Mouse (Mus musculus): ENCODE measurements around the gene Poln. TPM values are rescaled to one million over a fixed set of nuclear protein-coding genes. Genes with fewer than 3 reads are reported as not detected.
A peak's percentile ranks its signal among the peaks of the same experiment; 100 is the strongest.

The Poln gene
- total and polyA plus RNA-seq, 3 experiments: 0.83 to 2.9 TPM; not detected in 1

DNA sequence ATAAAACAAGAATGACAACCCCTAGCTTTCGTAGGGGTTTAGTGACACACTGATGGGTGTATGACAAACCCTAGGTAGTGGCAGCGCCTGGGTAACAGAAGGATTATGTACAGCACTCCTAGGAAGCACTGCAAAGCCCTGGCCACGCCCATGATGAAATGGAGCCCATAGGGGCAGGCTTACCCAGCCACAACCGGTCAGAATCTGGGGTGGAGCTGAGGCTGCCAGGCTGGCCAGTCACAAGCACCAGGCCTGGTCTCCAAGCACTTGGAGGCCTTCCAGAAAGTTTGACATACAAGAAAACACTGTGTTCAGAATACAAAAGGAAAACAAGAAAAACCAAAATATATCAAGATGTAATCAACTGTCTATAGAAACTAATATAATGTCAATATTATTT is 21.8 kb upstream of the Poln start:
- no peaks in the 10 kb centered on the region for H3K36me3 ChIP-seq (replicated peaks)
- TF ChIP-seq CTCF (IDR thresholded peaks at IDR 0.05; ENCODE audit: low read depth, low read length) (no peak), GATA1 (IDR thresholded peaks at IDR 0.05; ENCODE audit: borderline replicate concordance, low read length) (no peak), TAL1 (conservative IDR thresholded peaks at IDR 0.05; ENCODE audit: low read depth, low read length) (no peak), POLR2AphosphoS5 (IDR thresholded peaks at IDR 0.05; ENCODE audit: insufficient replicate concordance, low read depth, low read length) (no peak), GATA2 (IDR thresholded peaks at IDR 0.05; ENCODE audit: borderline replicate concordance, low read depth, low read length) (no peak)
- peaks cover 43% of the 10 kb centered on the region for H3K27me3 ChIP-seq (ENCODE audit: insufficient read depth, low read length)
- H3K9me3 ChIP-seq (replicated peaks): no peaks in the 10 kb centered on the region
- no peak for ATAC-seq (ENCODE audit: extremely low read depth, insufficient number of reproducible peaks, low FRiP score, poor library complexity, severe bottlenecking)
- peaks cover 36% of the 10 kb centered on the region for H3K4me1 ChIP-seq (ENCODE audit: insufficient read depth, low read depth, low read length)
- DNase-seq (ENCODE audit: low spot score): no peak
- H3K4me3 ChIP-seq (ENCODE audit: low read depth, low read length): no peak overlapping the region

DNA sequence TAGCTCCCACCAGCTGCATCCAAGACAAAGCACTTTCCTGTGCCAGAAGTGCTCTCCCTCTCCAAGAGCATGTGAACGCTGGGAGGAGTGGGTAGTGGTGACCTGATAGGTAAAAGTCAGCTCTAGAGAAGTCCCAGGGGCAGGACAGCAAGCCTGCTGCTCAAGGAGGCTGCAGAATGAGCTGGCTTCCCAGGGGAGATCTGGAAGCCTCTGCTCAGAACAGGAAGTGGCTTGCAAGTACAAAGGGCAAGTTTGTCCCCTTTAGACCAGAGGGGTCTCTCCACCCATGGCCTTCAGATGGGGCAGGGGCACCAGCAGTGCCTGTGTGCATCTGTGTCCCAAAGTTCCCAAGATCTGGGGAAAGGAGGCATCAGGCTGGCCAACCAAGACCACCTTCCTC is 20.3 kb upstream of the Poln start:
- H3K4me3 ChIP-seq (ENCODE audit: low read depth, low read length): no peak overlapping the region
- H3K4me1 ChIP-seq (ENCODE audit: insufficient read depth, low read depth, low read length): peaks cover 39% of the 10 kb centered on the region
- peaks cover 33% of the 10 kb centered on the region for H3K27me3 ChIP-seq (ENCODE audit: insufficient read depth, low read length)
- DNase-seq (ENCODE audit: low spot score) (no peak), ATAC-seq (ENCODE audit: extremely low read depth, insufficient number of reproducible peaks, low FRiP score, poor library complexity, severe bottlenecking) (no peak)
- H3K36me3 ChIP-seq (replicated peaks): no peaks in the 10 kb centered on the region
- TF ChIP-seq POLR2AphosphoS5 (IDR thresholded peaks at IDR 0.05; ENCODE audit: insufficient replicate concordance, low read depth, low read length) (no peak), GATA1 (IDR thresholded peaks at IDR 0.05; ENCODE audit: borderline replicate concordance, low read length) (no peak), GATA2 (IDR thresholded peaks at IDR 0.05; ENCODE audit: borderline replicate concordance, low read depth, low read length) (no peak), TAL1 (conservative IDR thresholded peaks at IDR 0.05; ENCODE audit: low read depth, low read length) (no peak), CTCF (IDR thresholded peaks at IDR 0.05; ENCODE audit: low read depth, low read length) (no peak)
- no peaks in the 10 kb centered on the region for H3K9me3 ChIP-seq (replicated peaks)

DNA sequence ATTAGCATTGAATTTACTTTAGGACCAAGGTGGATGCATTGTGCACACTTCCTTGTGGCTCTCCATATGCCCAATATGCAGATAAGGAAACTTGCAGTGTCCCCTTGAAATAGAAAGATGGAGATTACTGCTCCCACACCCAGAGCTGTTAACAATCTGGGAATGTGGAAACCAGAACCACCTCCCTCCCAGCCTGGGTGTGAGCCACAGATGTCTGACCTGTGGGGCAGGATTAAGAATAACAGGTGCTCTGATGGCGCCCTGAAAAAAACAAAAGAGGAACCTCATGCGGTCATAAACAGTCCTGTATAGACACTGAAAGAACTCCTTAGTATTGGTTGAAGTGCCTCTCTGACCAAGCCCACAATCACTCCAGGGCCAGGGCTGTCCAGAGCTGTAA is 19.6 kb upstream of the Poln start:
- H3K4me1 ChIP-seq (ENCODE audit: insufficient read depth, low read depth, low read length): peaks cover 39% of the 10 kb centered on the region
- TF ChIP-seq GATA2 (IDR thresholded peaks at IDR 0.05; ENCODE audit: borderline replicate concordance, low read depth, low read length) (no peak), TAL1 (conservative IDR thresholded peaks at IDR 0.05; ENCODE audit: low read depth, low read length) (no peak), POLR2AphosphoS5 (IDR thresholded peaks at IDR 0.05; ENCODE audit: insufficient replicate concordance, low read depth, low read length) (no peak), CTCF (IDR thresholded peaks at IDR 0.05; ENCODE audit: low read depth, low read length) (no peak), GATA1 (IDR thresholded peaks at IDR 0.05; ENCODE audit: borderline replicate concordance, low read length) (no peak)
- no peak for ATAC-seq (ENCODE audit: extremely low read depth, insufficient number of reproducible peaks, low FRiP score, poor library complexity, severe bottlenecking)
- no peak overlapping the region; the same call in 1 of the 2 replicates for H3K4me3 ChIP-seq (ENCODE audit: low read depth, low read length)
- no peak for DNase-seq (ENCODE audit: low spot score)
- H3K9me3 ChIP-seq (replicated peaks): no peaks in the 10 kb centered on the region
- peaks cover 30% of the 10 kb centered on the region for H3K27me3 ChIP-seq (ENCODE audit: insufficient read depth, low read length)
- H3K36me3 ChIP-seq (replicated peaks): peaks cover 2% of the 10 kb centered on the region

DNA sequence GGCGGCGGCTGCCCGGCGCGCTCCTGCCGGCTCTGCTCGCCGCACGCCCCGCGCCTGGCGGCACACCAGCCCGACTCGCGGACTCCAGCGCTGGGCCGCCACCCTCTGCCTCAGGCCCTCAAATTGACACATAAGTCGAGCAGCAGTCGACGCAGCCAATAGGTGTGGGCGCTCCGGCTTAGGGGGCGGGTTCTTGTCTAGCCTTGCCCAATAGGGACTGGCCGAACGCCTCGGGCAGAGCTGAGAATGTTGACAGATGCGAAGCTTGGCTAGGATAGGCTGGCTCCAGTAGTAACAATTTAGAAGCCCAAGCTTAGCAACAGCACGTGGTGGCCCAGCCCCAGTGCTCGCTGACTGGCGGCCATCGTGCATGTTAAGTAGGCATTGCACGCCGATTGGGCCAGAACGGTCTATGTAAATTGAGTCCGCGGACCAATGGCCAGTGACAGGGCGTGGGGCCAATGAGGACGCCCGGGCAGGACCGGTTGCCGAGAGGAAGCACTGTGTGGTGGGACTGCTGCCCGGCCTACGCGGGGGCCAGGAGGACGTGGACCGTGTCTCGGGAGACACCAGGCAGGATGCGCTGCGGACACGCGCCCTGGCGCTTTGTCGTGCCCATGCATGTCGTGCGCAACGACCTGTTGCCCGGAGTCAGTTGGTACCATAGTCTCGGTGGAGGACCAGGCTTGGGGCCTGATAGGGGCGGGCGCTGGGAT is 18.5 kb upstream of the Poln start, which contains the start of gene Mxd4:
Gene Mxd4 (minus strand): TSS at position 120 of the 716 bp plus-strand sequence.
- H3K27me3 ChIP-seq (ENCODE audit: insufficient read depth, low read length): peaks cover 25% of the 10 kb centered on the region
- H3K36me3 ChIP-seq (replicated peaks): peaks cover 8% of the 10 kb centered on the region
- peak within 1 kb of the TSS; percentile 83 for H3K4me3 ChIP-seq (ENCODE audit: low read depth, low read length)
- DNase-seq (ENCODE audit: low spot score) (peak; percentile 99), ATAC-seq (ENCODE audit: extremely low read depth, insufficient number of reproducible peaks, low FRiP score, poor library complexity, severe bottlenecking) (peak; percentile 95)
- H3K4me1 ChIP-seq (ENCODE audit: insufficient read depth, low read depth, low read length): peaks cover 39% of the 10 kb centered on the region
- H3K9me3 ChIP-seq (replicated peaks): no peaks in the 10 kb centered on the region
- TF ChIP-seq TAL1 (conservative IDR thresholded peaks at IDR 0.05; ENCODE audit: low read depth, low read length) (no peak), CTCF (IDR thresholded peaks at IDR 0.05; ENCODE audit: low read depth, low read length) (no peak), POLR2AphosphoS5 (IDR thresholded peaks at IDR 0.05; ENCODE audit: insufficient replicate concordance, low read depth, low read length) (no peak)

DNA sequence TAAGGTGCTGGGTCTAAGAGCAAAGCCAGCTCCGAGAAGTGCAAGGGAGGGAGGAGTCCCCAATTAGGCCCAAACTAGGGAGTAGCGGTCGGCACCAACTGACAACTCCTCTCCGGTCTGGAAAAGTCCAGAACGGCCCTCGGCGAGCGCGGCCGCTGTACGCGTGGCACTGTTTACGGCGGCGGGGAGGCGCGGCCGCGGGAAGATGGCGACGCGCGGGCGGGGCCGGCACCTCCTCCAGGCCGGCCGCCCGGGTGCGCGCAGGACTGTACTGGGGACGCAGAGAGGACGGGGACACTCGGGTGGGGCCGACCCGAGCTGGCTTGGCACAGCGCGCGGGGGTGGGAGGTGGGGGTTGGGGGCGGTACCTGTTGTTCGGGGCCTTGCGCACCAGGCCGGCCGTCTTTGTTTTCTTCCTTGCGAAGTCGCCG is 17.7 kb upstream of the Poln start:
- H3K4me1 ChIP-seq (ENCODE audit: insufficient read depth, low read depth, low read length): peaks cover 39% of the 10 kb centered on the region
- no peak for ATAC-seq (ENCODE audit: extremely low read depth, insufficient number of reproducible peaks, low FRiP score, poor library complexity, severe bottlenecking)

DNA sequence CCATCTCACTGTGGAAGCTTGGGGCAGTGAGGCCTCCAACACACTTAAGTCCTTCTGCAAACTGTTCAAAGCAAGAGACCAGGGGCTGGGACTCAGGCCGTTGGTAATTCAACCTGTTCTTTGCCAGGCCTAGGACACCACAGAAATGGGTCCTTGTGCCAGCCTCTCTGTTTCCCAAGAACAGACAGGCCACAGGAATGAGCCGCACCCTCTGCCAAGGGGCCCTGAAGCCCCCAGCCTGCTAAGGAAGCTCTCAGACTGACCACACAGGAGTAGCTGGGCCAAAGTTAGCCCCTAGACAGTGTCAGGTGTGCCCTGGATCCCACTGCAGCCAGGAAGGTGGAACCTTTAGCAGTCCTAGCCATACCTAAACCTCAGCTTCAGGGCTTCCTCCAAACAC is 17.1 kb upstream of the Poln start:
- H3K27me3 ChIP-seq (ENCODE audit: insufficient read depth, low read length): peaks cover 23% of the 10 kb centered on the region
- H3K4me3 ChIP-seq (ENCODE audit: low read depth, low read length): peak overlapping the region; percentile 83
- peaks cover 12% of the 10 kb centered on the region for H3K36me3 ChIP-seq (replicated peaks)
- peaks cover 42% of the 10 kb centered on the region for H3K4me1 ChIP-seq (ENCODE audit: insufficient read depth, low read depth, low read length)
- ATAC-seq (ENCODE audit: extremely low read depth, insufficient number of reproducible peaks, low FRiP score, poor library complexity, severe bottlenecking) (no peak), DNase-seq (ENCODE audit: low spot score) (no peak)
- TF ChIP-seq CTCF (IDR thresholded peaks at IDR 0.05; ENCODE audit: low read depth, low read length) (no peak), GATA1 (IDR thresholded peaks at IDR 0.05; ENCODE audit: borderline replicate concordance, low read length) (no peak), TAL1 (conservative IDR thresholded peaks at IDR 0.05; ENCODE audit: low read depth, low read length) (no peak), GATA2 (IDR thresholded peaks at IDR 0.05; ENCODE audit: borderline replicate concordance, low read depth, low read length) (no peak), POLR2AphosphoS5 (IDR thresholded peaks at IDR 0.05; ENCODE audit: insufficient replicate concordance, low read depth, low read length) (no peak)
- H3K9me3 ChIP-seq (replicated peaks): no peaks in the 10 kb centered on the region

More for the DNA sequence above, 17.7 kb upstream of the Poln start:
- peak overlapping the region; percentile 83 for H3K4me3 ChIP-seq (ENCODE audit: low read depth, low read length)
- H3K9me3 ChIP-seq (replicated peaks): no peaks in the 10 kb centered on the region
- peak; percentile 50 for DNase-seq (ENCODE audit: low spot score)
- TF ChIP-seq GATA1 (IDR thresholded peaks at IDR 0.05; ENCODE audit: borderline replicate concordance, low read length) (no peak), CTCF (IDR thresholded peaks at IDR 0.05; ENCODE audit: low read depth, low read length) (no peak), TAL1 (conservative IDR thresholded peaks at IDR 0.05; ENCODE audit: low read depth, low read length) (no peak), GATA2 (IDR thresholded peaks at IDR 0.05; ENCODE audit: borderline replicate concordance, low read depth, low read length) (no peak), POLR2AphosphoS5 (IDR thresholded peaks at IDR 0.05; ENCODE audit: insufficient replicate concordance, low read depth, low read length) (no peak)
- H3K36me3 ChIP-seq (replicated peaks): peaks cover 11% of the 10 kb centered on the region
- peaks cover 25% of the 10 kb centered on the region for H3K27me3 ChIP-seq (ENCODE audit: insufficient read depth, low read length)
